Mouse (Mus musculus) fibroblast of lung, adult 2 months (primary cell): ENCODE results near the gene Stil.

ENCODE experiments used
- DNase-seq: peaks from one replicate; pipeline ENCODE4 v3.0.0-alpha.2; 2011; ENCODE audit warnings: low read depth

The Stil gene

DNA sequence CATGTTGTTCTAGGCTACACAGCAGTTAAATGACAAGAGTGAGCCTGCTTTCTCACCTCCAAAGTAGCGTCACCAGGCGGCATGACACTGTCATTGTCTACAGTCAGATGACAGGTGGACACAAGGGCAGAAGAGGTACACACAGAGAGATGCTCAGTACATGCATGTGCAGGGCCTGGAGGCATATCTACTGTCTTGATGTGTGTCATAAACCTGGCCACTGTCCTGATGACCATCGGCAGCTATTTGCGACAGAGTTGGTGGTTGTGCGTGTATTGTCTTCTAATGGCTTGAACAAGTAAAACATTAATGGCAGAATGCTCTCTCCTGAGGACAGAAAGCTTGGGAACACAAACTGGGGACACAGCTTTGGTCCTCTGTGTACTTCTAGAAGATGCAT, 51.3 kb downstream of the Stil start:
- DNase-seq, result no peak

DNA sequence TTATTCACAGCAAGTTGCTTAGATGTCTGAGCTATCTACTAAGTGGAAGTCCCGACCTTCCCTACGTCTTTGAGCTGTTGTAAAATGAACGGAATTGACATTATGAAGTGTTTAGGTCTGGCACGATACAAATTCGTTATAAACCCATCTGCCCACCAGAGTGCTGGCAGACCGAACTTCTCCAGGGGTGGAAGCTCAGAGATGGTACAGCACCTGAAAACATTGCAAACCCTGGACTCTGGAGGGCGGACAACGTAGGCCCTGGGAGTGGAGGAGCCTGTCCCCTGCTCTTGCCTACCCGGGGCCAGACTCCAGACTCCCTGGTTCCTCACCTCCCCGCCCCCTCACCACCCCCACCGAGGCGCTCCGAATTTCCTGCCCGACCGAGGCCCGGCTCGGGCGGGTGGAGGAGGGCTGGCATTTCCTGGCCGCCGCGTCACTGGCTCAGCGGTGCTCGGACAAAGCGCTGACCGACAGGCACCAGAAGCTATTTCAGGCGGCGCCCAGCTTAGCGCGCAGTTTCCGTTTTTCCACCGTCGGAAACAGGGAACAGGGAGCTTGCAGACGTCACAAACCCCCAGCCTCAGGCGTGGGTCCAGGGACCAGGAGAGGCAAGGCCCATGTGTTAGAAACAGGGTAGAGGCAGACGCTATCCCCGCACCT, 52.5 kb downstream of the Stil start:
- no peak for DNase-seq

DNA sequence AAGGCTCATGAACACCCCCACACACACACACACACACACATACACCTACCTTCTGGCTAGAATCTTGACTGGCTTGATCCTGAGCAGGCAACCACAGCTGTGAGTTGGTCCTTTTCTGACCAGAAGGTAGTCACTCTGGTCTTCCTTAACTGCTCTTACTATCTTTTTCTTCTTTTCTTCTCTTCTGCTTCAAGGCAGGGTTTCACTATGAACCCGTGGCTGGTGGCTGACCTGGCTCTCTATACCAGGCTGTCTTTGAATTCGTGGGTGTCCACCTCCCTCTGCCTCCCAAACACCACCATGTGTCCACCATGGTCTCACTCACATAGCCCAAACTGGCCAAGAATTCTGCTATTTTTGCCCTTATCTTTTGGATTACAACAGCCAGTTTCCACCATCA, 55.1 kb downstream of the Stil start:
- DNase-seq, result no peak

DNA sequence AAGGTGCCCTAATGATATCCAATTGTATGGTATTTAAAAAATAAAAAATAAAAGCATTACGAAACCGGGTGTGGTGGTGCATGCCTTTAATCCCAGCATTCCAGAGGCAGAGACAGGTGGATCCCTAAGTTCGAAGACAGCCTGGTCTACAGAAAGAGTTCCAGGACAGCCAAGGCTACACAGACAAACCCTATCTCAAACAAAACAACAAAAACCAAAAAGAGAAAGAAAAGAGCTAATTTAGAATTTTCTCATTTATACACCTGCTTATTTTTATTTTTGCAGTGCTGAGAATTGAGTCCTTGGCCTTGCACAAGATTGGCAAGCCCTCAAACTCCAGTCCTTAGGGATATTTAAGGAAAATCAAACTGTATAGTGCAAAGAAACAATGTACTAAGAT, 55.7 kb downstream of the Stil start:
- no peak for DNase-seq

DNA sequence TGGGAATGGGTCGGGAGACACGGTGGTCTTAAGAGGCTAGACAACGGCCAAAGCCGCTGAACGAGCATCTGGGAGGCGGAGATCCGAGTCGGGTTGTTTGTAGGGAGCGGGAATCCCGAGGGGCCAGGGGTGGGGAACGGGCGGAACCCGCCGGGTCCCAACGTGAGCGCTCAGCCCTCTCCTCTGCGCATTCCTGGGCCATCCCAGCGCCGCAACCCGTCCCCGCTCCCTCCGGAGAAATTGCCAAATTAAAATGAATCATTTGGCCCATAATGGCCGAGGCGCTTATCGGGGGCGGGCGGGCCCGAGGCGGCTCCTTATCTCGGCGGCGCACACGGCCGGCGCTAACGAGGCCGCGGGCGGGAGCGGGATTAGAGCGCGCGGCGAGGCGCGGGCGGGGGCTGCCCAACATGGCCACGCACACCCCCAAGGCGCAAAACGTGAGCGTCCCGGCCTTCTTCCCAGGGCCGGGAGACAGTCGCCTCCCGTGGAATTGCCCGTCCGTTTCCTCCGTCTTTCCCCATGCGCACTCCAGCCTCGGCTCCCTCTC, 56.5 kb downstream of the Stil start, which contains the start of gene Tal1:
Gene Tal1 (plus strand): TSS at position 56 of the 550 bp plus-strand sequence.
- no peak for DNase-seq

DNA sequence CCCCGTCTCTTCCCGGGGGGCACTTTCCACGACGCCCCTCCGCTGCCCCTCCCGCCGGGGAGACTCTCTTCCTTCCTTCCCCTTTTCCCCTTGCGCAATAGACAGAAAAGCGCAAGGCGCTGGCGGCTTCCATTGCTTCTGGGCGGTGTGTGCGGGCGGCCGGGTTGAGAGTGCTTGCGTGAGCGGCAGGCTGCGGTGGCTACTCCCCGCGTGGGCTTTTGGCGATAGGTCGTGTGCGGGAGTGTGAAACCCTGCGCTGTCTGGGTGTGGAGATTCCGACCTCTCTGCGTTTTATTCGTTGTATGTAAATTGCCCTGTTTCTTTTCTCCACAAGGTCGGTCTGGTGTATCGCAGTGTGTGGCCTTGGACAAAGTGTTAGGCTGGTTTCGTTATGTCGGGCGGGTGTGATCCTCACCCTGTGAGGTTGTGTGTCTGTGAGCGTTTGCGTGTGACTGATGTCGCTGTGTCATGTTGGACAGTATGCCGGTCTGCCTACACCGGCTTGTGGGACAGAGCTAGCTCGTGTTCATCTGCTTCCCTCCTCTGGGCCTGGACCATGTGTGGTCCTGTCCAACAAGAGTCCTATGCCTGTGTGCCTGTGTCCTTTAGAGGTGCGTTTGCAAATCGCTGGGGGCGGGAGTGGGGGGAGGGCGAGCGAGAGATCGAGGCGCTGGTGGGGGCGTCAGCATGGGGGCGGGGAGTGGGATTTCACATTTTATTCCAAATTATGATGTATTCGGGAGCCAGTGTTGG, 57.1 kb downstream of the Stil start:
- no peak for DNase-seq

DNA sequence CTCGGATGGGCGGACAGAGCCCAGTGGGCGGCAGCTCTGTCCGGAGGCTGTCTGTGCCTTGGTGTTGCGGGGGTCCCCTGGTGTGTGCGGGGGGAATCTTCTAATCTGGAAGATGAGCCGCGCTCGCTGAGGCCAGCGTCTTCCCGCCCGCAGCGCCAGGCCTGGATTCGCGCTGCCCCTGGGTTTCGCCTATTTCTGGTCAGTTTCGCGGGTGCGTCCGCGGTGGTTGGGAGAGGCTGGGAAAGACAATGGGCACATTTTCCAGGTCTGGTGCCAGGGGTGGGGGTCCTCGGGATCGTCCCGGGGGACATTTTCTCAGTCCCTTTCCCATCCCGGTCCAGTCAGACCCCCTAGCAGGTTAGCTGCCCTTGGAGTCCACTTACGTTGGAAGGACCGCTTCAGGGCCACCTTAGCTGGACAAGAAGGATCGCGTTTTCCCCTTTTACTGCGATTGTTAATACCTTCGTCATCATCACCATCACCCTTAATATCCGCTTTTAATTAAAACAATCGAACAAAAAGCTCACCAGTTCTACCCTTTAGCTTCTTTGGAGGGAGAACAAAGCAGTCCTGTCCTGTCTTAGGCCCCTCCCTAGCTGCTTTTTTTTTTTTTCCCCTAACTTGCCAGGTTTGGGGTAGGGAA, 57.8 kb downstream of the Stil start:
- no peak for DNase-seq

DNA sequence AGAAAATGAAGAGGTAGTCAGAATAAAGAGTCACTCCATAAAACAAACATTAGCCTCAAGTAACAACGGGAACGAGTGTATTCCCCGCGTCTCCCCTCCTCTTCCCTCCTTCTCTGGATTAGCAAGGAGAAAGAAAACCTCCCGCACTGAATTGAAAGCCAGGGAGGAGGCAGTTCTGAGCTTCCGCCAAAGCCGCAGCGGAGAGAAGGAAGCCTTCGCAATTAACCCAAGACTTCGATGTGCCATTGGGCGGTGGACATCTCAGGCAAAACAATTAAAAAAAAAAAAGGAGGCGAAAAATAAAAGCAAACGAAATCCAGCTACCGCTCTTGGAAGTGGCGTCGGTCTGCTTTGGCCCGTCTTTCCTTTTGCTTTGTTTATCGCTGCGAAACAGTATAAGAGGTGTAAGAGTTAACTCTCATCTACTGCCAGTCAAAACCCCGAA, 58.4 kb downstream of the Stil start:
- no peak for DNase-seq

DNA sequence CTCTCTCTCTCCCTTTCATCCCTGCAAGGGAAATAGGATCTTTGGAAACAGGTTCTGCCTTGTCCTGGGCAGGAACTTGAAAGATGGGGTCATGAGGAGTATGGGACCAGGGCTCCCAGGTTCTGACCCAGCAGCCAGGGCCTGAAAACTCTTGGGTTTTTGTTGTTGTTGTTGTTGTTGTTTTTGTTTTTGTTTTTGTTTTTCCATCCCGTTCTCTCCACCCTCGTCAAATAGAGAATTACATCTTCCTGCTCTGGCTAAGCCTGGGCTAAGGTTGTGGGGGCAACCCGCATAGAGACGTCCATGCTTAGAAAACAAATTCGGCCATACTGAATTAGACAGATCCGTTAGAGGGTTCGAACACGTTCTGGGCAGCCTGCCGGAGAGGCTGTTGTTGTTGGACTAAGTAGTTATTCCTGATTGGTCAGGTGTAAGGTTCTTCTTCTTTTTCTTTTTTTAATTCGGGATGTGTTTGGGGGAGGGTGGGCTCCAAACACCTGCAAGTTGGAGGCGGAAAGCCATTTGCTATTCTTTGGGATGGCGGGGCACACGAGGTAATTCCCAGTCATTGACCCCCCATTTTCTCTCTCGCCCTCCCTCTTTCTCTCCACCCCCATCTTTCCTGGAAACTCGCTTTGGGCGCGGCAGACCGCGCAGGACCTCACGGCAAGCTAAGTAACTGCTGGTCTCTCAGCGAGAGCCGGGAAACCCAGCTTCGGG, 59.1 kb downstream of the Stil start:
- no peak for DNase-seq

DNA sequence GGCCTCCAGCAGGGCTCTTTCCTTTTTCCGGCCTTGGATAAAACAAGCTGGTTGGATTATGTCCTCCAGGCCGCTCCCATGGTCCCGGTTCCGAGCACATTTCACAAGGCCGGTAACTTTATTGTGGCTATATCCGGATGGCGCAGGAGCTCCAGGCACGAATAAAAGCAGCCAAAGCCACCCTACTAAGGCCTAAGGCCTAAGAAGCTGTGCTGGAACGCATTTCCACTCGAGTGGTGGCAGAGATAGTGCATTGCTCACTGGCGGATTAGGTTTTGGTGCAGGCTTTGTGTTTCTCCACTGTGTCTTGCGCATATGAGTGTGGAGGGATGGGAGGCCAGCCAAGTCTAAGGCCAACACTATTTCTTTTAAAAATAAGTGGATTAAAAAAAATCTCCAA, 59.9 kb downstream of the Stil start:
- DNase-seq, result no peak

DNA sequence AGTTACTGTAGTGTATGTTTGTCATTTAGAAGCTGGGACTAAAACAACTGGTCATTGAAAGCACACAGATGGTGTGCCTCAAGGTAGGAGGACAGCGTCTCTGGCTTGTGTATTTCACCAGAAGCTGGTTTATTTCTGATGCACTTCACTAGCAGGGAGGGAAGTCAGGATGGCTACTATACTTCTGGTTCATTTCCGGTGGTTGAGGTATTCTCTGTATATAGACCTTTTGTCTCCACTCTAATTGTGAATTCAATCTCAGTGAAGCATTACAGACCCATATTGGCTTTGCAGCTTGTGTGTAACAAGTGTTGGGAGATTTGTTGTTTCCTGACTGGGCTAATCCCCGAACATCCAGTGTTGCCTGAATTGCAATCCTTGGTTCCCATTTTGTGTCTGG, 60.8 kb downstream of the Stil start:
- no peak for DNase-seq

DNA sequence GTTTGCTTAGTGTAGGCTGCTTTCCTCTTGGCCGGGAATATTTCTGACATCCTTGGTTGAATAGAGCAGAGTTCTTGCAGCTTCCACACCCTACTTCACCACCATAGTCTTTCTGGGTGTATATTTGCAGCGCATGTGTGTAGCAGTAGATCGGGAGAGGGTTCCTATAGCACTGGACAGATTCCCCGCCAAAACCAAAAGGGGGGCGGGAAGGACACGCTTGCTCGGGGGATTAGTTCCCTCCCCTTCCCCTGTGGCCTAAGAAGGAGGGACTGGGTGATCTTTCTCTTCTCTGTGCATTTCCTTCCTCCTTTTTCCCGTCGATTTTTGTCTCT, 62.5 kb downstream of the Stil start:
- DNase-seq, result no peak

DNA sequence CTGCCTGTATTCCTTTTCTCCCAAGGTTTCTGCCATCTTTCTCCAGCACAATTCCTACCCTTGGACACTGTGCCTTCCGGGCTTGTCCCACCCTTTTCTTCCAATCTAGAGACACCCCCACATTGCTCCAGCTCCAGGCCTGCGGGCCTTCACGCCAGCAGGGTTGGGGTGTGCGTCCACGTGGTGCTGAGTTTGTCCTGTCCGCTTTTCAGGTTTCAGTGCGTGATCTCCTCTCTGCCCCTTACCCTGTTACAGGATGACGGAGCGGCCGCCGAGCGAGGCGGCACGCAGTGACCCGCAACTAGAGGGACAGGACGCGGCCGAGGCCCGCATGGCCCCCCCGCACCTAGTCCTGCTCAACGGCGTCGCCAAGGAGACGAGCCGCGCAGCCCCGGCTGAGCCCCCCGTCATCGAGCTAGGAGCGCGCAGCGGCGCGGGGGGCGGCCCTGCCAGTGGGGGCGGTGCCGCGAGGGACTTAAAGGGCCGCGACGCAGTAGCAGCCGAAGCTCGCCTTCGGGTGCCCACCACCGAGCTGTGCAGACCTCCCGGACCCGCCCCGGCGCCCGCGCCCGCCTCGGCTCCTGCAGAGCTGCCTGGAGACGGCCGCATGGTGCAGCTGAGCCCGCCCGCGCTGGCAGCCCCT, 63.0 kb downstream of the Stil start:
- DNase-seq, result no peak

DNA sequence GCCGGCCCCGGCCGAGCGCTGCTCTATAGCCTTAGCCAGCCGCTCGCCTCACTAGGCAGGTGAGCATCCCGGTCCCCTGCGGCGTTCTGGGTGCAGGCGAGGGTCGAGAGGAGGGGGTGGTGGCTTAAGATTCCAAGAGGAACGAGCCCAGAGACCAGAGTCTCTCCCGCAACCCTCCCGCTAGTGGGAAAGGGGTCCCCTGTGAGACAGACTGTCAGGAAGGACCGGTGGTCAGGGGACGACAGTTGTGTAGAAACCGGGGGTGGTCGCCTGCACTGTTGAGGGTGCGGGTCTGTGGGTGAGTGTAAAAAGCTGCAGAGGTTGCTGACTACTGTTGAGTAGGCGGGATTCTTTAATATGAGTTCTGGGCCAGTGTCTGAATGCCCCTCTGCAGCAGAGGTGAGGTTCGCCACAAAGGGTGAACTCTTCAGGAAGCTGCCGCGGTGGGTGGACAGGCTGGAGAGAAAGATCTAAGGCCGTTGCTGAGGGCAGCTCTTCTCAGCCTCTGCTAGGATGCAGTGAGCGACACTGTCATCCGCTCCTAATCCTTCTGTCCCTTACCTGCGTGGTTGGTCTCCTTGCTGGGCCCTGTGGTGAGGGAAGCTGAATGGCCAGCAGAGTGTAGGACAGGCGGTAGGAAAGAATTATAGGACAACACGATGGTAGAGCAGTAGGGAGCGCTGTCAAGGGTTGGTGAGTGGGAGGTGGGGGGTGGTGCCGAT, 63.7 kb downstream of the Stil start:
- no peak for DNase-seq

DNA sequence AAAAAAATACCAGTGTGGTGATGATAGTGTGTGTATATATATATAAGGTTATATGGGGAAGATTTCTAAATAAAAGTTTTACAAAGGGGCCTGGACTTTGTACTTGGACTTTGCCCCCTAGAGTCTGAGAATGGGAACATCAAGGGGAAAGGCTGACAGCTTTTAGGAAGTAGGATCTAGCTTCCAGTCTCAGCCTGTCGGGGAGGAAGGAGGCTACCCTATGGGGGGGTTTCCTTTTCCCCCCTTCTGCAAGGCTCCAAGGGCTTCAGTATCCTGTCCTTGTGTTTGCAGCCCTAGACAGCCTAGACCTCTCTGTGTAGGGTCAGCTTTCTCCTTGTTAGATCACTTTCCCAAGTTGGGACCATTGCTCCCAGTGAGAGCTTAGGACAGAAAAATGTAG, 71.7 kb downstream of the Stil start:
- DNase-seq, result no peak

DNA sequence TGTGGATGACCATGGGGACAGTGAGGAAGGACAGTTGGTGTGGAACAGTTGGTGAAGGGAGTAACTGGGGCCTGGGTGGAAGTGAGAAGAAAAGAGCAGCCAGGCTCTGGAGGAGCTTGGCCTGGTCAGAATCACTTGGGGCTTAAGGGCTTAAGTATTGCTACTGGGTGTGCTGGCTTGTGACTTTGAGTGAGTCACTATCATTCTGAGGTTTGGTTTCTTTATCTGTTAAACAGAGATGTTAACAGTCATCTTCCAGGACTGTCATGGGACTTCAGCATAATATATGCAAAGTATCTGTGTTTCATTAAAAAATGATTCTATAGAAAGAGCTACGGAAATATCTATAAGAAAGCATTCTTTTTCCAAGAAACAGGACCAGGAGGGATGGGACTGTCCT, 74.8 kb downstream of the Stil start:
- no peak for DNase-seq

DNA sequence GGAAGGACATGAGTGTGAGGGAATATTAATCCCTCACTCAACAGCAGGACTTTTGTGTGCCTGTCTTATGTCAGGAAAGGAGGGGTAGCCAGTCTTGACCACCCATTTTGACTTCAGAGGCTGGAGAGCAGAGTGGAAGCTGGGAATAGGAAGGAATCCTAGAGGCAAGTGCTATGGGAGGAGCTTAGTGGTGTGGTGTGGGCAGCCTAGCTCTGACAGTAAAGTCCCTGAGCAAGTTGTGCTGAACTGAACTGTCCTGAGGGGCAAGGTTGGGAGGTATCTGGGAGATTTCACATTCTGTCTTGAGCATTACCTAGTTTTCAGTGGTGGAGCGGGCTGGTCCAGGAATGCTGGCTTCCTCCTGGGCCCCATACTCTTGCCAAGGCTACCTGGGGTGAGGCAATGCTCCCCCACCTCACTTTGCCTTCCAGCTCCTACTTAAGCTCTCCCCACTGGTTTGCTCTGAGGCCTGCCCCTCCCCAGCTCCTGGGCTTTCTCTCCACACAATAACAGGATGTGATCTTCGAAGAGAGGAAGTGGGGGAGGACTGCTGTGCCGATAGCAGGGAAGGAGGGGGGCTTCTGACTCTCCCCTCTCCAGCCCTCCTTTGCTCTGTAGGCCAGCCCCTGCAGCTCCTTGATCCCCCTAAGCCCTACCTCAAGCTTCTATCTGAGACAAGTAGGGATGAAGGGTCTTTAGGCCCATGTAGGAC, 75.4 kb downstream of the Stil start:
- no peak for DNase-seq

DNA sequence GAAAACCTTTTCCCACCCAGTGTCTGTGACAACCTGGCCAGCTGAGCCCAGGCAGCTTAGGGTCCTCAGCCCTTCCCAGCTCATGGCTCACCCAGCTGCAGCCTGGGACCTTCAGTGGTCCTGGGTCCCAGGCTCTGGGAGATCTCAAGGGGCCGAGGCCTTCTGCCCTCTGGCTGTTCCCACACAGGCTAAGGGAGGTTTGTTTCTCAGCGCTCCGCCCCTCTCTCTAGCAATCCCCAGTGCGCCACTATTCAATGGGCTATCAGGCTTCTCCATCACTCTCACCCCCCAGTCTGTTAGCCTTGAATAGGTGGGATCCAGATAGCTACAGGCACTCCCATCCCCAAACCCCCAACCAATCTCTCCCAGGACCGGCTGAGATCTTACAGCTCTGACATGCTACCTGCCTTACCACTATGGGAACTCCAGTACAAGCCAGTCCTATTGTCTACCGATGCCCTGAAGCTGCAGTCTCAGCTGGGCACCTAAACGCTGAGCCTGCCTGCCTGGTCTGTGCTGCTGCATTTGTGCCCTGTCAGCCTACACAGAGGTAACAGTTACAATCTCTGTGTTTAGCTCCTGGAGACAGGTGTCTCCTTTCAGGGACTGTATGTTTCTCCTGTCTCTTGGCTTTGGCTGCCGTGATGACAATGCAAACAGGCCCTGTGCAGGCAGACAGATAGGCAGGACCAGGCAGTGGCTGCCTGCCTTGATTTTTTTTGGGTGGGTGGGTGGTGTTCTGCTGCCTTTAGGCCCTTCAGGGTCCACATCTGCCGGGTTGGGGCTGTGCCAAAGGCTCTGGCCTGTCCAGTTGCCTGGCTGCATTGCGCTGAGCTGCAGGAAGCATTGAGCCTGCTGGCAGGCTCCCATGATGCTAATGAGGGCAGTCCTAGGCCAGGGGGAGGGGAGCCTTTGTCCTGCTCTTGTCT, 79.2 kb downstream of the Stil start:
- no peak for DNase-seq

DNA sequence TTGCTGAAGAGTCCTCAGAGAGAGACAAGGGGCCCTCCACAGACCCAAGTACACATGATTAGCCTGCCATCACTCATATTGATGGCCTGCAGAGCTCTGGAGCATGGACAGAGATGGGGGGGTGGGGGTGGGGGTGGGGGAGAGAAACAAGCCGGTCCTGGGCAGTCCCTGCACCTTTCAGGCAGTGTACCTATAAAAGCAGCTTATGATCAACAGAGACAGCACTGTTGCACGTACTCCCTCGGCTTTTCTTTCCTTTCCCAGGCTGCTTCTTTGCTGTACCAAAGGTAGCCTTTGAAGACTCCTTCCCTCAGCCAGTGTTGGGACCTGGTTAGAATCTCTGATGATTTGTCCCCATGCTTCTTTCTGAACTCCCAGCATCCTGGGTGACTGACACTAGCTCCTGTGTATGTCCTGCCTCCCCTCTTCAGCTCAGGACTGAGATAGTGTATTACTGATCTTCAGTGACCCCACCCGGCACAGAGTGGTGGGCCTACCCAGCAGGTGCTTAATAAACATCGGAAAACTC, 79.9 kb downstream of the Stil start:
- no peak for DNase-seq
